Mouse (Mus musculus): ENCODE measurements at regions not wholly inside any gene's neighbourhood (a gene's known extent, or its start where the extent isn't known, plus 50 kb on each side); places are given as distances from the start of the nearest gene placed in this dataset.

GRCm38 (mm10) chr15:50283491-50283890 is 3601.2 kb upstream of the Gm7489 start:
- TF ChIP-seq ZC3H11A (IDR thresholded peaks at IDR 0.05; ENCODE audit: borderline replicate concordance, low read depth, low read length): no peak
- TF ChIP-seq ZNF384 (IDR thresholded peaks at IDR 0.05; ENCODE audit: low read depth, low read length): no peak
- TF ChIP-seq CHD2 (IDR thresholded peaks at IDR 0.05; ENCODE audit: low read depth, low read length): no peak
- TF ChIP-seq MAFK (IDR thresholded peaks at IDR 0.05; ENCODE audit: insufficient read depth, low read depth, low read length): no peak
- TF ChIP-seq HCFC1 (IDR thresholded peaks at IDR 0.05; ENCODE audit: borderline replicate concordance, insufficient read depth, low read length): no peak
